Mouse (Mus musculus): Measurements from ENCODE around the gene Lclat1. TPM values are rescaled to one million over a fixed set of nuclear protein-coding genes. Genes with fewer than 3 reads are reported as not detected.
A peak's percentile ranks its signal among the peaks of the same experiment; 100 is the strongest.

Lclat1 gene
- total RNA-seq, 1 experiment from 2014 or later: 9.8 TPM

- ATAC-seq (replicated peaks in 1 of 2; ENCODE audit: insufficient read depth in 1 of 2, low FRiP score in 2 of 2, low TSS enrichment in 1 of 2, low read depth in 1 of 2, poor library complexity in 2 of 2, severe bottlenecking in 2 of 2): no peak
Observed at GRCm38 (mm10) chr17:73212754-73213153, 105.0 kb downstream of the Lclat1 start.

DNA sequence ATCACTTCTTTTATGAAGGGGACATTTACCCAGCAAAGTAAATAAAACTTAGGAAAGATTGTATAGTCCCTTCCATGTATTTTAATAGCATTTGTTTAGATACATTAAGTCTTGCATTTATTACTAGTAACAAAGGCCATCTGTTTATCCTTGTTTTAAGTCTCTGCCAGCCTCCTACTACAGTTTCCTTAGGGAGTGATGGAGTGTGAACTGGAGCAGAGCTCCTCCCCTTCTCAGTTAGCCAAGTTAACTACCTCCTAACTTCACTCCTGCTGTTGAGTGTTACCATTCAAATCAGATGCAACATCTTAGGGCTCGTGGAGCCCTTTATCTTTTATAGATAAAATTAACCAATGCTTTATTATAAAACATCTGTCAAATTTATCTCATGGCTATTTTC is 105.4 kb downstream of the Lclat1 start:
- ATAC-seq (replicated peaks in 1 of 2; ENCODE audit: insufficient read depth in 1 of 2, low FRiP score in 2 of 2, low TSS enrichment in 1 of 2, low read depth in 1 of 2, poor library complexity in 2 of 2, severe bottlenecking in 2 of 2): no peak

DNA sequence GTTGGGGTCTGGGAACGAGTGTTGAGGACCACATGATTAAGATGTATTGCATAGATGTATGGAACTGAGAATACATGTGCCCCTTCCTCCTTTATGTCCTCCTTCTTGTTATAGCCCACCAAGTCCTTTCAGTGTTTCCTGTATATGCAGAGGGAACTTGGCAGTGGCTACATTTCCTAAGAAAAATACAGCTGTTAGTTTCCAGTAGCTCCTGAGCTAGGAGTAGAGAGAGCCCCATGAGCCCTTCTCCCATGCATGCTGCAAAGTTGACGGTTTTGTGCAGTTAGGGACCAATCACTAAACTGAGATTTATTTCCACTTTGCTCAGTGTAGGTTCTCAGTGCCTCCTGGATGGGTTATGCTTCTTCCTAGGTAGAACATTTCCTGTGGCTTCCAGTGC is 105.9 kb downstream of the Lclat1 start:
- no peak for ATAC-seq (replicated peaks in 1 of 2; ENCODE audit: insufficient read depth in 1 of 2, low FRiP score in 2 of 2, low TSS enrichment in 1 of 2, low read depth in 1 of 2, poor library complexity in 2 of 2, severe bottlenecking in 2 of 2)

GRCm38 (mm10) chr17:73217274-73217673 is 109.5 kb downstream of the Lclat1 start:
- ATAC-seq (replicated peaks in 1 of 2; ENCODE audit: insufficient read depth in 1 of 2, low FRiP score in 2 of 2, low TSS enrichment in 1 of 2, low read depth in 1 of 2, poor library complexity in 2 of 2, severe bottlenecking in 2 of 2): no peak

DNA sequence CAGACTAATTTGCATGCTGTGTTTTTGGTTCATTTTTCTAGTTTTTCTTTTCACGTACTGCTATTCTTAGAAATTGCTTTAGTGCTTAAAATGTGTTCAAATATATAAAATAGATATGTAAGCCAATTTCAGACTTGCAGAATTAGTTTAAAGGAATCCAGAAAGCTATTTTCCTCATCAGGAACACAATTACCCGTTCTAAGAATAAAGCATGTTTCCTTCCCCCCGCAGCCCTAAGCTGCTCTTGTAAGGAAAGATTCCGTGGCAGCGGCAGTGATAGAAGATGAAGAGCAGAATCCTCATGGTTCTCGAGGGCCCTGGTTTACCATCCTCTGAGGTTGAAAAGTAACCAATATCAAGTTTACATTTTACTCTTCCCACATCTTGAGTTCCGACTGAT is 113.0 kb downstream of the Lclat1 start:
- ATAC-seq (replicated peaks in 1 of 2; ENCODE audit: insufficient read depth in 1 of 2, low FRiP score in 2 of 2, low TSS enrichment in 1 of 2, low read depth in 1 of 2, poor library complexity in 2 of 2, severe bottlenecking in 2 of 2): no peak

DNA sequence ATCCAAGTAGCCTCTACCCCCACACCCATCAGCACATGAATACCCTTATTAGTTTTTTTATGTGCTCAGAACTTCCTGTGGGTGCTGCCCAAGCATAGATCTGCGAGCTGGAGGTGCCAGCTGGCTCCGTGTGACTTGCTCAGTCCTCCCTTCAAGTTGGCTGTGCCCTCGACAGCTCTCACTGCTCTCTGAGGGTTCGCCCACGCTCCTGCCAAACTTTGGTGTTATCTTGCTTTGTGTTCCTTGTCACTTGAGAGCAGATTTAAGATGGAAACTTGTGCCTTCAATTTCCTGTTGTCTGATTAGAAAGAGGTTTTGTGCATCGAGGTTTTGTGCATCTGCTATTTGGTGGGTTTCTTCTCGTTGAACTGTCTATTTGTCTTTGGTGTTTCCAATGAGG is 114.3 kb downstream of the Lclat1 start:
- no peak for ATAC-seq (replicated peaks in 1 of 2; ENCODE audit: insufficient read depth in 1 of 2, low FRiP score in 2 of 2, low TSS enrichment in 1 of 2, low read depth in 1 of 2, poor library complexity in 2 of 2, severe bottlenecking in 2 of 2)

GRCm38 (mm10) chr17:73225442-73225841 is 117.7 kb downstream of the Lclat1 start:
- no peak for ATAC-seq (replicated peaks in 1 of 2; ENCODE audit: insufficient read depth in 1 of 2, low FRiP score in 2 of 2, low TSS enrichment in 1 of 2, low read depth in 1 of 2, poor library complexity in 2 of 2, severe bottlenecking in 2 of 2)

GRCm38 (mm10) chr17:73225996-73226395 is 118.2 kb downstream of the Lclat1 start:
- no peak for ATAC-seq (replicated peaks in 1 of 2; ENCODE audit: insufficient read depth in 1 of 2, low FRiP score in 2 of 2, low TSS enrichment in 1 of 2, low read depth in 1 of 2, poor library complexity in 2 of 2, severe bottlenecking in 2 of 2)

DNA sequence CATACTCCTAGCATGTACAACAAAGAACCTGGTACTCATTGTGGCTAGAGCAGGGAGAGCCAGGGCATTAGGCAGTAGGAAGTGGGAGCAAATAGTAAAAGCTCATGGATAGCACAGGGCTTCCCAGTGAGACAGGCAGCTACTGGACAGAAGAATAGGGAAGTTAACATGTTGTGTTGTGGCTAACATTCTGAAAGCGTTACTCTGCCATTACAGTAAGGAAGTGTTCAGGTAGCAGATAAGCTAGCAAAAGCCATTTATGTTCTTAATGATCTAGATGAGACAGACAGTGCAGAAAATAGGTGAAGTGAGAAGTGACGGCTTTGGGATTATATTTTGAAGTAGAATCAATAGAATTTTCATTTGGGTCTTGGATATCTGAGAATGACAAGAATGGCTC is 118.8 kb downstream of the Lclat1 start:
- ATAC-seq (replicated peaks in 1 of 2; ENCODE audit: insufficient read depth in 1 of 2, low FRiP score in 2 of 2, low TSS enrichment in 1 of 2, low read depth in 1 of 2, poor library complexity in 2 of 2, severe bottlenecking in 2 of 2): peak; percentile 70 to 74

- peak in 1 of 2 experiments; percentile 19; a peak in 2 of 4 replicates for ATAC-seq (replicated peaks in 1 of 2; ENCODE audit: insufficient read depth in 1 of 2, low FRiP score in 2 of 2, low TSS enrichment in 1 of 2, low read depth in 1 of 2, poor library complexity in 2 of 2, severe bottlenecking in 2 of 2)
Observed at GRCm38 (mm10) chr17:73227361-73227760, 119.6 kb downstream of the Lclat1 start.

GRCm38 (mm10) chr17:73229445-73230155 is 121.8 kb downstream of the Lclat1 start:
- ATAC-seq (replicated peaks in 1 of 2; ENCODE audit: insufficient read depth in 1 of 2, low FRiP score in 2 of 2, low TSS enrichment in 1 of 2, low read depth in 1 of 2, poor library complexity in 2 of 2, severe bottlenecking in 2 of 2): no peak

GRCm38 (mm10) chr17:73230340-73230989 is 122.7 kb downstream of the Lclat1 start:
- peak; percentile 39 to 44; a peak in 2 of 4 replicates for ATAC-seq (replicated peaks in 1 of 2; ENCODE audit: insufficient read depth in 1 of 2, low FRiP score in 2 of 2, low TSS enrichment in 1 of 2, low read depth in 1 of 2, poor library complexity in 2 of 2, severe bottlenecking in 2 of 2)

DNA sequence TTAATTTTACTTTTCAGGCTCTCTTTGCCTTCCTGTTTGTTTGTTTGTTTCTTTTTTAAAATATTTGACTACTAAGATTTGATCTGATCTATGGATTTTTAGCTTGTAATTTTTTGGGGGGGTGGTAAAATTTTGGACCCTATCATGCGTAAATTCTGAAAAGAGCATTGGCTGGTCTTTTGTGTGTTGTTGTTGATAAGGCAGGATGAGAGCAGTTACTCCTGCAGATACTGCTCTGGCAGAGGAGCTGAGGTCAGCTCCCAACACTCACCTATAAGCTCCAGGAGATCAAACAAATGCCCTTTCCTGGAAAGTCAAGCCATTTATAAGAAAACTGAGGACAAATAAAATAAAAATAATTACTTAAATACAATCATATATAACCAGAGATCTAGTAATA is 123.6 kb downstream of the Lclat1 start:
- ATAC-seq (replicated peaks in 1 of 2; ENCODE audit: insufficient read depth in 1 of 2, low FRiP score in 2 of 2, low TSS enrichment in 1 of 2, low read depth in 1 of 2, poor library complexity in 2 of 2, severe bottlenecking in 2 of 2): no peak

- no peak for ATAC-seq (replicated peaks in 1 of 2; ENCODE audit: insufficient read depth in 1 of 2, low FRiP score in 2 of 2, low TSS enrichment in 1 of 2, low read depth in 1 of 2, poor library complexity in 2 of 2, severe bottlenecking in 2 of 2)
Observed at GRCm38 (mm10) chr17:73232593-73232992, 124.8 kb downstream of the Lclat1 start.

DNA sequence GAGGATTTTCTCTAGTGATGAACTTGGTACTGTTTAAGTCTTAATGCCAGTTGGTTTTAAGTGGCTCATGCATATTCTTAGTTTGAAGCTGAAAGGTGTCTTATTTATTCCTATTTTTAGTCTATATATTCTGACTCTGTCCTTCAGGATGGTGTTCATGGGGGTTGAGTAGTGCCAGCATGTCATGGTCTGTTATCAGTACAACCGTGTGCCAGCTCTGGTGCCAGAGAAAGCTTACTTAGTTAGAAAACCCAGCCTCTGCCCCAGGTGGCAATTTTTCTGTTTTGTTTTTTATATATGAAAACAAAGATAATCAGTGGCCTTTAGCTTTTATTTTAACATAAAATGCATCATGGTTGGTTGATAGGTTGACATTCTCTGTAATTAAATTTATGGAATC is 126.2 kb downstream of the Lclat1 start:
- no peak for ATAC-seq (replicated peaks in 1 of 2; ENCODE audit: insufficient read depth in 1 of 2, low FRiP score in 2 of 2, low TSS enrichment in 1 of 2, low read depth in 1 of 2, poor library complexity in 2 of 2, severe bottlenecking in 2 of 2)

DNA sequence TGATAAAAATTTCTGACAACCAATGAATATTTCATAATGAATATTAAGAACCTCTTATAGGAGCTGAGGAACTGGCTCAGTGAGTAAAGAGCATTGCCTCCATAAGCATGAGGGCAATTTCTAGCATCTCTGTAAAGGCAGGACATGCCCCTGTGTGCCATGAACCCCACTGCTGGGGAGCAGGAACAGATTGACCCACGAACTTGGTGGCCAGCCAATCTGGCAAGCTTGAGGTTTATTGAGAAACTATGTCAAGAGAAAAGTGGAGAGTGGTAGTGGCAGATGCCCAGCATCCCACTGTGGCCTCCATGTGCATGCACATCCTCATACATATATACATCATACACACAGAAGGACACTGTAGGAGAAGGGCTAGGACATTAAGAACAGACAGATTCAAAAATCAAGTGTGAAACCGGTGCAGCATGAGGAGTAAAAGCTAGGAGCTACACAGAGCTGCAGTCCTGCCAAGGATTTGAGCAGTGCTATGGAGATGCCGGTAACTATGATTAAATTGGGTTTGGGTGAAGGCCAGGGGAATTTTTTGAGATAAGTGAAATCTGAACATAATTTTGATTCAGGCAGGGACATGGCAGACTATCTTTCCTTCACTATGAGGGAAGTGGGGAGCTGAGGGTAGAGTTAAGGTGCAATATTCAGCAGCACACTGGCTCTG is 129.5 kb downstream of the Lclat1 start:
- ATAC-seq (replicated peaks in 1 of 2; ENCODE audit: insufficient read depth in 1 of 2, low FRiP score in 2 of 2, low TSS enrichment in 1 of 2, low read depth in 1 of 2, poor library complexity in 2 of 2, severe bottlenecking in 2 of 2): no peak

GRCm38 (mm10) chr17:73238501-73238900 is 130.7 kb downstream of the Lclat1 start:
- no peak for ATAC-seq (replicated peaks in 1 of 2; ENCODE audit: insufficient read depth in 1 of 2, low FRiP score in 2 of 2, low TSS enrichment in 1 of 2, low read depth in 1 of 2, poor library complexity in 2 of 2, severe bottlenecking in 2 of 2)

- no peak for ATAC-seq (replicated peaks in 1 of 2; ENCODE audit: insufficient read depth in 1 of 2, low FRiP score in 2 of 2, low TSS enrichment in 1 of 2, low read depth in 1 of 2, poor library complexity in 2 of 2, severe bottlenecking in 2 of 2)
Observed at GRCm38 (mm10) chr17:73241085-73241848, 133.5 kb downstream of the Lclat1 start.

Data from hematopoietic stem cell, adult 5-6 weeks (primary cell).